Comparison of ENCODE assay signal across 1 mouse cellular context in the genomic region with DNA sequence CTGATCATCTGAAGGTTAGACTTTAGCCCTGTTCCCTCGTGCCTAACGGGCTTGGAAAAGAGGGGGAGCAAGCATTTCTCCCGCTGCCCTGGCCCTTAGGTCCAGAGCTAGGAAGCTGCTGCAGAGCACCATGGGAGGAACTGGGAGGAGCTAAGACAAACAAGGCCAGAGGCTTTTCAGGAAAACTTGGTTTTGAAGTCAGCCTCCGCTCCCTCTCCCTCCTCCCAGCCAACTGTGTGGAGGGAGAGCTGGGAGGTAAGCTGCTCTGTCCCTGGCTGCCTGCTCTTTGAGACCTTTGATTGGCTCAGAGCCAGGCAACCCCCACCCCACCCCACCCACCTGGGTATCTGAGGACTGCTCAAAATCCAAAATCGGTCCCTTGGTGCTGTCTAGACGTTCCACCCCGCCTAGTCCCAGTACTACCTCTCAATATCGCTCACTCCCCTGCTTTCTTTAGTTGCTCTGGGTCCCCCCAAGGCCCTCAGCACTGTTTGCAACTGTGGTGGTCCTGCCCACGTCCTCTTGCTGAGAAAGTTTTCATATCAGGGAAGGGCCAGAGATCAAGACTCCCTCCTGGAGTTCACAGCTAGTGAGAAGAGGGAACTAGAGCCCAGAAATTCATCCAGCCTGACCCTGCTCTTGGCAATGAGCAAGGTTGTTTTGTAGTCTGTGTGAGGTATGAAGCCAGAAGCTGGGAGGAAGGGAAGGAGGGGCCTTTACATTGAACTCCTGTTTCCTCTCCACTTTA.
A peak's percentile ranks its signal among the peaks of the same experiment; 100 is the strongest.
TF ChIP-seq lines count a peak whose summit lies in the region.

No protein-coding gene starts in this region.

TF ChIP-seq in myocyte, 11 proteins besides CTCF, POLR2A, EP300 and RAD21:
- TF ChIP-seq CEBPB (IDR thresholded peaks at IDR 0.05; ENCODE audit: insufficient read depth, poor library complexity, severe bottlenecking) (no peak), MAX (IDR thresholded peaks at IDR 0.05; ENCODE audit: low read depth) (no peak), SRF (IDR thresholded peaks at IDR 0.05; ENCODE audit: control insufficient read depth, insufficient read length, low read depth) (peak; percentile 12), POLR2AphosphoS2 (IDR thresholded peaks at IDR 0.05; ENCODE audit: insufficient read length, low read depth) (peak; percentile 86), MYOD1 (IDR thresholded peaks at IDR 0.05; ENCODE audit: control insufficient read depth in 1 of 3, insufficient read length in 2 of 3, low read depth in 2 of 3) (no peak)
